Mouse (Mus musculus) heart, embryonic 16.5 days (tissue): ENCODE measurements around the gene Atxn2. TPM values are rescaled to one million over a fixed set of nuclear protein-coding genes. Genes with fewer than 3 reads are reported as not detected.

Source experiments
- ATAC-seq: fragments of 200-750 bp; cut with Nextera tagmentation; replicated peaks from 2 replicates; pipeline ENCODE4 v1.8.0; 2017; ENCODE audit warnings: moderate number of reproducible peaks; ENCODE audit not compliant: insufficient read depth, low FRiP score; ENCODE audit errors: extremely low read depth
- H3K27ac ChIP-seq: fragments of 300-500 bp; sonication (generic); 2 replicates; pipeline ENCODE4 v1.5.1; 2014; ENCODE audit warnings: mild to moderate bottlenecking, low read length, control low read depth, moderate library complexity
- H3K27me3 ChIP-seq: fragments of 300-500 bp; sonication (generic); 2 replicates; pipeline ENCODE4 v1.6.1; 2014; ENCODE audit warnings: low read length, mixed read lengths; ENCODE audit not compliant: control insufficient read depth, insufficient read depth
- H3K36me3 ChIP-seq: fragments of 300-500 bp; sonication (generic); 2 replicates; pipeline ENCODE4 v1.6.1; 2014; ENCODE audit not compliant: control insufficient read depth, insufficient read depth
- H3K4me1 ChIP-seq: fragments of 300-500 bp; sonication (generic); 2 replicates; pipeline ENCODE4 v1.6.1; 2014; ENCODE audit warnings: low read length, mixed read lengths; ENCODE audit not compliant: control insufficient read depth, insufficient read depth
- H3K4me2 ChIP-seq: fragments of 300-500 bp; sonication (generic); 2 replicates; pipeline ENCODE4 v1.6.1; 2014; ENCODE audit warnings: low read depth, mild to moderate bottlenecking, control low read depth, low read length
- H3K4me3 ChIP-seq: fragments of 300-500 bp; sonication (generic); 2 replicates; pipeline ENCODE4 v1.5.1; 2014; ENCODE audit warnings: mild to moderate bottlenecking, control low read depth, low read length
- H3K9ac ChIP-seq: fragments of 300-500 bp; sonication (generic); 2 replicates; pipeline ENCODE4 v1.6.1; 2014; ENCODE audit warnings: low read length, control low read depth
- H3K9me3 ChIP-seq: fragments of 300-500 bp; sonication (generic); replicated peaks from 2 replicates; pipeline ENCODE4 v1.6.1; 2016; ENCODE audit warnings: low read length; ENCODE audit not compliant: control insufficient read depth
- WGBS: fragments of 180-500 bp; shearing (Covaris S2); extraction: QIAGEN DNeasy Blood & Tissue Kit; methylation state at CpG from one replicate; pipeline ENCODE4 v1.1.7; 2014; 5-methylcytosine and 5-hydroxymethylcytosine counted together
- polyA plus RNA-seq: library from polyadenylated mRNA; unstranded; fragments of >200 nt; fragmentation: Nextera tagmentation; extraction: Ambion mirVana; gene quantifications from 2 replicates; pipeline ENCODE4 v1.2.1, GENCODE M21; 2015

Atxn2 gene
- polyA plus RNA-seq, 1 experiment from 2014 or later: 38.4 TPM

DNA sequence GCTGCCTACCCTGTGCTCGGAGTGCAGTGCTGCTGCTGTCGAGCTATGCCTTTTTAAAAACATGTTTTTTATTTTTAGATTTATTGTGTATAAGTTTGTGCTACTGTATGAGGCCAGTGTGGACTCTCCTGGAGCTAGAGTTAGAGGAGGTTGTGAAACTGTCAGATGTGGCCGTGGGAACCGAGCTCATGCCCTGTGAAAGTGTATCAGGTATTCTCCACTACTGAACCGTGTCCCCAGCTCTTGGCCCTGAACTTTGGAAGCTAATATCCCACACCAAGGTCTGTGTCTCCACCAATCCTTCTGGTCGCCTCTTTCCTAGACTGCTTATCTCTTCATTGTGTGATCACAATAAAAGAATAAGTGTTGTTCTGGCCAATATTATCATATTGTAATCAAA is 51.8 kb downstream of the Atxn2 start:
- no peak overlapping the region for H3K9ac ChIP-seq
- no peak overlapping the region for H3K27ac ChIP-seq
- H3K4me2 ChIP-seq: no peak overlapping the region
- WGBS: 86% methylated on average over 6 of the region's 6 CpGs
- H3K4me3 ChIP-seq: no peak overlapping the region
- no peaks in the 10 kb centered on the region for H3K9me3 ChIP-seq
- H3K27me3 ChIP-seq: no peaks in the 10 kb centered on the region
- H3K4me1 ChIP-seq: no peaks in the 10 kb centered on the region
- H3K36me3 ChIP-seq: peaks cover 3% of the 10 kb centered on the region; the same call in 1 of the 2 replicates
- no peak for ATAC-seq

DNA sequence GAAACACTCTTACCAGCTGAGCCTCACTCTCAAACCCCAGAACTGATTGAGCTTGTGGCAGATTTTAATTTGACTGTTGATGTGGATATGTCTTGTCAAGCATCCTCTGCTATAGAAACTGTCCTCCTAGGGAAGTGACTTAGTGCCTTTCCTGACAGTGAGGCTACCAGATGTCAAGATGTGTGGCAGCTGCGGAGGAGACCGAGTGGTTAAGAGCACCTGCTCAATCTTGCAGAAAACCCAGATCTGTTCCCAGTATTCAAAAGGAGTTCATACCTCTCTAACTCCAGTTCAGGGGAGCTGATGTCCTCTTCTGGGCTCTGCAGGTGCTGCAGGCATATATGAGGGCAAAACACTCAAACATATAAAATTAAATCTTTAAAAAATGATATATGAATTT is 53.9 kb downstream of the Atxn2 start:
- WGBS: 81% methylated on average over 2 of the region's 2 CpGs
- Histone ChIP-seq H3K4me1 (no peaks in the 10 kb centered on the region), H3K4me2 (no peak overlapping the region), H3K9me3 (no peaks in the 10 kb centered on the region), H3K27me3 (no peaks in the 10 kb centered on the region), H3K9ac (no peak overlapping the region), H3K27ac (no peak overlapping the region), H3K4me3 (no peak overlapping the region), H3K36me3 (peaks cover 3% of the 10 kb centered on the region; the same call in 1 of the 2 replicates)
- ATAC-seq: no peak

DNA sequence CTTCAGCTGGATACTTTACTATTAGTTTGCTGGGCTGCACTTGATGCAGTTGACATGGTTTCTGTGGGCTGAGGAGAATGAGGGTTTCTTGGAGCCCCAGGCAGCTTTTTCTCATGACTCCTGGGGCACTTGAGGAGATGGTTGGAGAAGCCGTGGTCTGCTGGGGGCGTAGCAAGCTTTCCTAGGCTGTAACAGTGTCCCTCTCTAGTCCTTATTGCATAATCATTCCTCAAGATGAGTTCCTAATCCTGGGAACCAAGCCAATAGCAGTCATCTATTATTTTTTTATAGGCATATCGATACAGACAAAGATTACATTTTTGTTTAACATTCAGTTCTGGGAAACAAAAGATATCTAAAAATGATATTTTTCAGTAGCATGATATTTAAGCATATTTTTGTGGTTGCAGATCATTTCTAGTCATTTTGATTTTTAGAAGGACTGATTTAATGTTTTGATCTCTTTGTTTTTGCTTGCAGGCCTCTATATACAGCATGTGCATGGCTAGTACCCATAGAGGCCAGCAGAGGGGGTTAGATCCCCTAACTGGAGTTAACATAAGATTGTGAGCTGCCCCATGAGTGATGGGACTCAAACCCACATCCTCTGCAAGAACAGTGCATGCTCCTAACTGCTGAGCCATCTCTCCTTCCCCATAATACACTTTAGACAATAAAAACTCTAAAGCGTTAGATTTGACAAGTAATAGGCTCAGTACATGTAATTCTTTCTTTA is 55.1 kb downstream of the Atxn2 start:
- Histone ChIP-seq H3K27ac (no peak overlapping the region), H3K4me3 (no peak overlapping the region), H3K4me1 (no peaks in the 10 kb centered on the region), H3K4me2 (no peak overlapping the region), H3K27me3 (no peaks in the 10 kb centered on the region), H3K9ac (no peak overlapping the region), H3K36me3 (peaks cover 3% of the 10 kb centered on the region; the same call in 1 of the 2 replicates), H3K9me3 (no peaks in the 10 kb centered on the region)
- 92% methylated on average over 4 of the region's 4 CpGs for WGBS
- ATAC-seq: no peak

DNA sequence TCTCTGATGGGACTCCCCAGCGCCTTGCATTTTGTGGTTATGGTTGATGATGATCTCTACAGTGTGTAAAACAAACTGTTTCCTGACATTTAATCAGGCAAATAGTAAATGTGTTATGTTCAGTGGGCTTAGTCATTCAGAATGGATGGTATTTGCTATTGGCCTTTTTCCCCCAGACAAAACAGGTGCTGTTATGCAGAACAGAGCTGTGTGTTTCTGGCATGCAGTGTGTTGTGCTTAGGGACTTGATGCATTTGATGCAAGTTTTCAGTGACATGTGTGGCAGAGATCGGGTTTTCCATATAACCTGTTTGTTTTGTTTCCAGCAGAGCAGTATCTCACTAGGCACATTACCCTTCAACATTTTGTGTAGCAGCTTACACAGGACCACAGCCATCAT is 56.4 kb downstream of the Atxn2 start:
- Histone ChIP-seq H3K9me3 (no peaks in the 10 kb centered on the region), H3K36me3 (peaks cover 5% of the 10 kb centered on the region), H3K4me3 (no peak overlapping the region), H3K27ac (no peak overlapping the region), H3K4me2 (no peak overlapping the region), H3K4me1 (no peaks in the 10 kb centered on the region), H3K27me3 (no peaks in the 10 kb centered on the region), H3K9ac (no peak overlapping the region)
- WGBS: 87% methylated on average over 2 of the region's 2 CpGs
- no peak for ATAC-seq

DNA sequence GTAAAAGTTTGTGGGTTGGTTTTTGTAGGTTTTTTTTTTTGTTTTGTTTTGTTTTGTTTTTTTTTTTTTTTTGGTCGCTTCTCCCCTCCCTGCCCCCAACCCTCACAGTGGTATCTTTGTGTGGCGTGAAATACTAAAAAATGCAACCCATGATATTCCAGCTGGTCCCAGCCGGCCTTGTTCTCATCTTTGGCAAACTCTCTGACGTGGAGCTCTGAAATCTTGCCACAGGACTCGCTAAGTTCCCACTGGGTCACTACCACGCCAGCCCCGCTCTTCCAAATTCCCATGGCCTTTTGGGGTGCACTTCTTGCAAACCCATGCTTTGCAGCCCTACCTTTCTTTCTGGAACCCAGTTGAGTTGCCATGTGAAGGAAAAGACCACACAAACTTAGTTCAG is 58.7 kb downstream of the Atxn2 start:
- H3K9ac ChIP-seq: no peak overlapping the region
- H3K36me3 ChIP-seq: peaks cover 14% of the 10 kb centered on the region
- H3K4me2 ChIP-seq: no peak overlapping the region
- H3K27me3 ChIP-seq: no peaks in the 10 kb centered on the region
- 82% methylated on average over 7 of the region's 7 CpGs for WGBS
- H3K4me1 ChIP-seq: no peaks in the 10 kb centered on the region
- no peak overlapping the region for H3K4me3 ChIP-seq
- no peak for ATAC-seq
- no peak overlapping the region for H3K27ac ChIP-seq
- no peaks in the 10 kb centered on the region for H3K9me3 ChIP-seq

DNA sequence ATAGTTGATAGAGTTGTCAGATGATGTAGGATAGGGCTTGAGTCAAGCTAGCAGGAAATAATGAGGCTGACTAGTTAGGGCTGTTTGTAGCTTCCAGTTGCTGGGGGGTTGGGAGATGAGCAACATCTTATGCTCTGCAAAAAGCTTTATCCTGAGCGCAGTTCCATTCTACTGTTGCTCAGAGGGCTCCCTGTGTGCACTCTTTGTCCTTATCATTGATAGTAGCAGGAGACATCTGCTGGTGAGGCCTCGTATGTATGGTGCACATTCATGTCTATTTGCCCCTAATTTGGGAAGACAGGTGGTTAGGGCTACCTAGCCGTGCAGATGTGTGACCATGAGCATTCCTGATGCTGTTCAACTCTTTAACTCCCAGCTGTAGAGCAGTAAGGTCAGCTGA is 60.5 kb downstream of the Atxn2 start:
- Histone ChIP-seq H3K36me3 (peaks cover 24% of the 10 kb centered on the region), H3K4me3 (no peak overlapping the region)

DNA sequence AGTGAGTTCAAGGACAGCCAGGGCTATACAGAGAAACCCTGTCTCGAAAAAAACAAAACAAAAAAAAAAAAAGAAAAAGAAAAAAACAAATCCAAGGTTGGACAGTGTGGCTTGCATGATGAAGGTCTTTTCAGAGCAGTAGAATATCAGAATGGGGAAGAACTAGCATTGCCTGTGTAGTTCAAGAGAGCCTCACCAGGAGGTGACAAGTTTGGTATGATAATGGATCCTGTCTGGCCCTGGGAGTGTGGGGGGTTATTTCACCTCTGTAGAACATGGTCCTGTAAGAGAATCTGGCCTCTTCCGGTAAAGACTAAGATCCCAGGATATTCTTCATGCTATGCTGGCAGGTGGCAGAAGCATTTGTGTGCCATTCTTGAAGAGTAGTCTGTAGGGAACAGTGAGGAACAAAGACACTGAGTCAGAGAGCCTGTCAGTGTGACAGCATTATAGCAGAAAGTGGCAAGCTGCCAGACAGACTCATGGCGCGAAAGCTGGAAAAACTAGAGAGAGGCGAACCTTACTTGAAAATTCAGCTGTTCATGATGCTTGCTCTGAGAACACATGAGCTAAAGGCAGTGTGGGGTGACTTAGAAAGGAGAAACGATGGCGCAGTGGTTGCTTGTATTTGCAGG is 67.5 kb downstream of the Atxn2 start:
- Histone ChIP-seq H3K4me1 (peaks cover under 1% of the 10 kb centered on the region), H3K4me2 (no peak overlapping the region), H3K9me3 (no peaks in the 10 kb centered on the region), H3K36me3 (peaks cover 32% of the 10 kb centered on the region), H3K27me3 (no peaks in the 10 kb centered on the region), H3K4me3 (no peak overlapping the region), H3K9ac (no peak overlapping the region), H3K27ac (no peak overlapping the region; the same call in 1 of the 2 replicates)
- no peak for ATAC-seq
- 68% methylated on average over 7 of the region's 7 CpGs for WGBS

More for the DNA sequence above, 60.5 kb downstream of the Atxn2 start:
- H3K9ac ChIP-seq: no peak overlapping the region
- no peak overlapping the region for H3K4me2 ChIP-seq
- no peaks in the 10 kb centered on the region for H3K27me3 ChIP-seq
- H3K4me1 ChIP-seq: no peaks in the 10 kb centered on the region
- ATAC-seq: no peak
- 88% methylated on average over 3 of the region's 3 CpGs for WGBS
- H3K9me3 ChIP-seq: no peaks in the 10 kb centered on the region
- H3K27ac ChIP-seq: no peak overlapping the region

DNA sequence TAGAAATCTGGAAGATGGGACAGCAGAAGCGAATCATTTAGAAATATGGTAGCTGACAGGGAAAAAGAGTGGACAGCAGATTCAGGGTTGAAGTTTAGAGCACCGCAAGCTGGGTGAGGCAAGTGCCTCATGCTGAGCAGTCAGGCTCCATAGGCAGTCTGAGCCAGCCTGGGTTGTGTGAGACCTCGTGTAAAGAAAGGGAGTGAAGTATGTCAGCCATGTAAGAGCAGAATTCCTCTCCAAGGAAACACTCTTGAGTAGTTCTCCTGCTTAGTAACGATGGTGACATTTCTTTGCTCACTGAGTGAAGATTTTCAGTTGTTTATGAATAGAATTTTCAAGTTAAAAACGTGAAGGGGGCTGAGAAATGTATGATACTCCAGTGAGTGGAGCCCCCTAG is 69.0 kb downstream of the Atxn2 start:
- no peak overlapping the region for H3K27ac ChIP-seq
- H3K4me3 ChIP-seq: no peak overlapping the region
- no peak overlapping the region for H3K9ac ChIP-seq
- H3K36me3 ChIP-seq: peaks cover 32% of the 10 kb centered on the region
- WGBS: 80% methylated on average over 5 of the region's 5 CpGs
- H3K4me2 ChIP-seq: no peak overlapping the region
- no peak for ATAC-seq
- no peaks in the 10 kb centered on the region for H3K9me3 ChIP-seq
- H3K27me3 ChIP-seq: no peaks in the 10 kb centered on the region
- peaks cover 5% of the 10 kb centered on the region for H3K4me1 ChIP-seq

DNA sequence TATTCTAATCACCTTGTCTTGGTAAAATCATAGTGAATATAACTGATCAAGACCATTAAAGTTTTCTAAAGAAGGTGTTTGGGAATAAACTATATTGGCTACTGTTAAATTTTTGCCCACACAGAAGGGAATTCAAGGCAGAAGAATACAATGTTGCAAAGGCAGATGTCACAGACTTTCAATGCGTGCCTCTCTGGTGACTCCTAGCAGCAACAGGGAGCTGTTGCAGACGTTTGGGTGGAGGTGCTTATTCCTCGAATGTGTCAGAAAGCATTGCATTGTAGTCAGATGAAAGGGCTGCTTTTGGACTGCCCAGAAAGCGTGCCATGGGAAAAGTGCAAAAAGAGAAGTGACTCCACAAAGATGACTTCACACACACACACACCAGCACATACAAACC is 71.3 kb downstream of the Atxn2 start:
- Histone ChIP-seq H3K9me3 (no peaks in the 10 kb centered on the region), H3K36me3 (peaks cover 36% of the 10 kb centered on the region), H3K9ac (no peak overlapping the region), H3K27ac (no peak overlapping the region), H3K27me3 (no peaks in the 10 kb centered on the region), H3K4me2 (no peak overlapping the region), H3K4me3 (no peak overlapping the region), H3K4me1 (peaks cover 5% of the 10 kb centered on the region)
- 53% methylated on average over 4 of the region's 4 CpGs for WGBS
- ATAC-seq: no peak
